Mouse (Mus musculus) lung, adult 2 months (tissue): ENCODE measurements around the gene Cib4.

Experiments used
- CTCF ChIP-seq: fragments of 200-500 bp; IDR thresholded peaks from 2 replicates; pipeline ENCODE4 v1.5.1; 2011; ENCODE audit warnings: mild to moderate bottlenecking, low read length, control low read depth; ENCODE audit not compliant: insufficient read depth
- POLR2A ChIP-seq: fragments of 200-500 bp; IDR thresholded peaks from 2 replicates; pipeline ENCODE4 v1.6.1; 2011; ENCODE audit warnings: low read depth, mild to moderate bottlenecking, control low read depth, low read length, borderline replicate concordance; ENCODE audit errors: extremely low read depth

DNA sequence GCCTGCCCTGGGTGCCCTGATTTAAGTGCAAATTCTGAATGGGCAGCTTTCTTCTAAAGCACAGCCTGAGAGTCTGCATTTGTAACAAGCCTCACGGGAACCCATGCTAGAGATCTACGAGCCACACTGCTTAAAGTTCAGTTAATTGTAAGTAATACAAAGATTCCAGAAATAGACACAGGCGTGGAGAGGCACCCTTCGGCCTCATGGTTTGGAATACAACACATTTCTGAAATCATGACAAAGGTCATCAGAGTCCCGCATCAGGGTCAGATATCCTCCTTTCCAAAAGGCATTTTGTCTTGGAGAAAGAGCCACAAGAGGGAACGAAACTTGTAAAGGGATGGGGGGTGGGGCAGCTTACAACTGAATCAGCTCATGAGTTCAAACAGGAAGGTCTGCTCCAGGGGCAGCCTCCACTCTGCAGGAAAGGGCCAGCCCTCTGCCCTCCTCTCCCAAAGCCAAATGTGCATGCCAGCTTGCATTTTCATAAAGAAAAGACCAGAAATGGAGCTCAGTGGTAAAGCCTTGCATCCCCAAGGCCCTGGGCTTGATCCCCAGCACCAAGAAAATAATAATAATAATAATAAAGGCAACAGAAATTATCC is 49.4 kb upstream of the Cib4 start:
- TF ChIP-seq CTCF (no peak), POLR2A (no peak)
